Mouse (Mus musculus) ovary, postnatal 10 days (tissue): Measurements from ENCODE around the gene Olfr1015.

ENCODE experiments used
- DNase-seq: peaks from one replicate; pipeline ENCODE4 v3.0.0; 2022; ENCODE audit warnings: low spot score

Gene Olfr1015

GRCm38 (mm10) chr2:85781717-85782116 is at the start of gene Olfr1015:
Gene Olfr1015, plus strand, starts transcription at chr2:85782017.
- no peak for DNase-seq

- DNase-seq = no peak
Measured at GRCm38 (mm10) chr2:85753822-85754221, 28.0 kb upstream of the Olfr1015 start.

GRCm38 (mm10) chr2:85762666-85763065 is 19.2 kb upstream of the Olfr1015 start, which contains the start of gene Olfr1012:
Gene Olfr1012, minus strand, starts transcription at chr2:85762766.
- DNase-seq = no peak

- DNase-seq = no peak
Measured at GRCm38 (mm10) chr2:85766798-85767197, 15.0 kb upstream of the Olfr1015 start, which contains the start of gene Olfr1013. Gene Olfr1013, plus strand, starts transcription at chr2:85767098.

- DNase-seq = no peak
Measured at GRCm38 (mm10) chr2:85772413-85772812, 9.4 kb upstream of the Olfr1015 start, which contains the start of gene Olfr1014. Gene Olfr1014, plus strand, starts transcription at chr2:85772713.

- DNase-seq = no peak
Measured at GRCm38 (mm10) chr2:85792331-85792730, 10.5 kb downstream of the Olfr1015 start.

- no peak for DNase-seq
Measured at GRCm38 (mm10) chr2:85802444-85802843, 20.6 kb downstream of the Olfr1015 start, which contains the start of gene Olfr1016. Gene Olfr1016, minus strand, starts transcription at chr2:85802544.

GRCm38 (mm10) chr2:85804501-85804900 is 22.7 kb downstream of the Olfr1015 start:
- no peak for DNase-seq

- no peak for DNase-seq
Measured at GRCm38 (mm10) chr2:85818179-85818578, 36.4 kb downstream of the Olfr1015 start, which contains the start of gene Olfr1018. Gene Olfr1018, plus strand, starts transcription at chr2:85818479.
